Mouse (Mus musculus) liver, embryonic 14.5 days (tissue): ENCODE results near the gene Mdm2. TPM values are rescaled to one million over a fixed set of nuclear protein-coding genes. Genes with fewer than 3 reads are reported as not detected.

Experiments
- ATAC-seq: fragments of 200-750 bp; cut with Nextera tagmentation; 2 replicates; pipeline ENCODE4 v1.8.0; 2017; ENCODE audit warnings: moderate number of reproducible peaks, mild to moderate bottlenecking, moderate library complexity; ENCODE audit not compliant: insufficient read depth
- DNase-seq, 3 experiments: peaks; one replicate each; pipeline ENCODE4 v3.0.0-alpha.2; 2012 to 2013; ENCODE audit warnings: low read depth in 3 of 3, low spot score in 3 of 3
- H3K27ac ChIP-seq: fragments of 300-500 bp; sonication (generic); 2 replicates; pipeline ENCODE4 v1.5.1; 2014; ENCODE audit warnings: moderate library complexity, mild to moderate bottlenecking, control low read depth, inconsistent platforms
- H3K27me3 ChIP-seq: fragments of 300-500 bp; sonication (generic); 2 replicates; pipeline ENCODE4 v1.6.1; 2014; ENCODE audit warnings: mild to moderate bottlenecking, low read length, moderate library complexity; ENCODE audit not compliant: control insufficient read depth, insufficient read depth
- H3K36me3 ChIP-seq: fragments of 300-500 bp; sonication (generic); replicated peaks from 2 replicates; pipeline ENCODE4 v1.6.1; 2014; ENCODE audit warnings: low read depth; ENCODE audit not compliant: control insufficient read depth, insufficient read depth
- H3K4me1 ChIP-seq, 2 experiments: fragments of 200-500 bp in 1 of 2; fragments of 300-500 bp in 1 of 2; sonication (generic) in 1 of 2; replicated peaks; 2 replicates each; pipeline ENCODE4 v1.6.1; 2012 to 2014; ENCODE audit warnings: antibody characterized with exemption in 1 of 2, inconsistent platforms in 1 of 2, low read length in 1 of 2; ENCODE audit not compliant: control insufficient read depth in 2 of 2, insufficient read depth in 2 of 2
- H3K4me2 ChIP-seq: fragments of 300-500 bp; sonication (generic); 2 replicates; pipeline ENCODE4 v1.6.1; 2014; ENCODE audit warnings: low read depth, mild to moderate bottlenecking, control low read depth, moderate library complexity
- H3K4me3 ChIP-seq, 2 experiments: fragments of 200-500 bp in 1 of 2; fragments of 300-500 bp in 1 of 2; sonication (generic) in 1 of 2; 2 replicates each; pipeline ENCODE4 v1.5.1; 2012 to 2014; ENCODE audit warnings: low read depth in 2 of 2, low read length in 2 of 2, mild to moderate bottlenecking in 2 of 2, control low read depth in 1 of 2, inconsistent platforms in 1 of 2, moderate library complexity in 1 of 2; ENCODE audit not compliant: insufficient read depth in 1 of 2
- H3K9ac ChIP-seq: fragments of 300-500 bp; sonication (generic); replicated peaks from 2 replicates; pipeline ENCODE4 v1.6.1; 2014; ENCODE audit warnings: mild to moderate bottlenecking, control low read depth, moderate library complexity
- H3K9me3 ChIP-seq: fragments of 300-500 bp; sonication (generic); 2 replicates; pipeline ENCODE4 v1.6.1; 2016; ENCODE audit warnings: low read length, mixed read lengths; ENCODE audit not compliant: control insufficient read depth
- CTCF ChIP-seq: IDR thresholded peaks from 2 replicates; pipeline ENCODE4 v1.5.1; 2016; ENCODE audit warnings: antibody characterized with exemption, low read depth, control low read depth
- EP300 ChIP-seq: IDR thresholded peaks from 2 replicates; pipeline ENCODE4 v1.6.1; 2016; ENCODE audit warnings: antibody characterized with exemption, low read depth
- WGBS: fragments of 180-500 bp; shearing (Covaris S2); extraction: QIAGEN DNeasy Blood & Tissue Kit; methylation state at CpG from one replicate; pipeline ENCODE4 v1.1.7; 2014; ENCODE audit not compliant: insufficient replicate concordance; 5-methylcytosine and 5-hydroxymethylcytosine counted together
- polyA plus RNA-seq, 2 experiments: library from polyadenylated mRNA; depleted of rRNA in 1 of 2; stranded (reverse) in 1 of 2; unstranded in 1 of 2; fragments of >200 nt; fragmentation: Nextera tagmentation in 1 of 2; extraction: Ambion mirVana in 1 of 2; gene quantifications; 2 replicates each; pipeline versions ENCODE4 v1.2.1 to v1.2.3; 2012 to 2014

Gene Mdm2
- polyA plus RNA-seq, 2 experiments, result 12.8 to 20.0 TPM

GRCm38 (mm10) chr10:117682858-117683733, 27.5 kb downstream of the Mdm2 start:
- Histone ChIP-seq H3K27ac (no peak overlapping the region), H3K9ac (no peak overlapping the region), H3K9me3 (no peaks in the 10 kb centered on the region), H3K27me3 (no peaks in the 10 kb centered on the region), H3K4me2 (no peak overlapping the region), H3K4me3 (no peak overlapping the region), H3K4me1 (peaks cover 4 to 10% of the 10 kb centered on the region in 2 experiments), H3K36me3 (no peaks in the 10 kb centered on the region)
- TF ChIP-seq EP300 (no peak), CTCF (no peak)
- WGBS, result 78% methylated on average over 30 of the region's 30 CpGs
- no peak for ATAC-seq
- DNase-seq, result no peak

GRCm38 (mm10) chr10:117681999-117682857, 28.3 kb downstream of the Mdm2 start:
- no peak overlapping the region for H3K4me2 ChIP-seq
- no peak overlapping the region for H3K9ac ChIP-seq
- H3K27me3 ChIP-seq, result no peaks in the 10 kb centered on the region
- no peak for ATAC-seq
- WGBS, result 56% methylated on average over 14 of the region's 14 CpGs
- no peaks in the 10 kb centered on the region for H3K9me3 ChIP-seq
- H3K36me3 ChIP-seq, result no peaks in the 10 kb centered on the region
- no peak overlapping the region for H3K4me3 ChIP-seq
- DNase-seq, result no peak
- H3K27ac ChIP-seq, result no peak overlapping the region
- peaks cover 6 to 14% of the 10 kb centered on the region in 2 experiments for H3K4me1 ChIP-seq
- TF ChIP-seq CTCF (peak; percentile 71), EP300 (no peak)

GRCm38 (mm10) chr10:117681543-117681942, 29.0 kb downstream of the Mdm2 start:
- 75% methylated on average over 3 of the region's 3 CpGs for WGBS
- no peaks in the 10 kb centered on the region for H3K36me3 ChIP-seq
- TF ChIP-seq EP300 (no peak), CTCF (no peak)
- peaks cover 6 to 17% of the 10 kb centered on the region in 2 experiments for H3K4me1 ChIP-seq
- no peak overlapping the region for H3K4me2 ChIP-seq
- no peaks in the 10 kb centered on the region for H3K9me3 ChIP-seq
- no peak overlapping the region for H3K9ac ChIP-seq
- H3K4me3 ChIP-seq, result no peak overlapping the region
- no peaks in the 10 kb centered on the region for H3K27me3 ChIP-seq
- no peak overlapping the region for H3K27ac ChIP-seq
- ATAC-seq (no peak), DNase-seq (no peak)

- no peak for DNase-seq
- no peak for TF ChIP-seq CTCF
- no peak for TF ChIP-seq EP300
- WGBS, result 72% methylated on average over 12 of the region's 12 CpGs
These were observed 29.6 kb downstream of the Mdm2 start for GRCm38 (mm10) chr10:117680868-117681513.

More at GRCm38 (mm10) chr10:117680868-117681513, 29.6 kb downstream of the Mdm2 start:
- Histone ChIP-seq H3K27me3 (no peaks in the 10 kb centered on the region), H3K4me3 (no peak overlapping the region), H3K36me3 (no peaks in the 10 kb centered on the region), H3K9ac (no peak overlapping the region), H3K27ac (no peak overlapping the region), H3K4me1 (peaks cover 6 to 18% of the 10 kb centered on the region in 2 experiments), H3K4me2 (no peak overlapping the region), H3K9me3 (no peaks in the 10 kb centered on the region)
- ATAC-seq, result no peak
